Mouse (Mus musculus) layer of hippocampus, adult 18-20 months (tissue): Measurements from ENCODE around the gene Icam4. TPM values are rescaled to one million over a fixed set of nuclear protein-coding genes. Genes with fewer than 3 reads are reported as not detected.

Experiments
- microRNA-seq, 2 experiments: library from miRNA; unstranded; fragments of <30 nt; microRNA quantifications; one replicate each; pipeline ENCODE4 v1.2.0; 2021
- total RNA-seq, 2 experiments: library from RNA; stranded (reverse); gene quantifications; 2 replicates each; pipeline ENCODE4 v1.2.3; 2021

Icam4 gene
- total RNA-seq, 2 experiments from 2014 or later, result 0.97 to 1.2 TPM

Small RNA genes within 50 kb of the gene (microRNA-seq; reads per million reads assigned to microRNA genes)
- 0 to 0.20 reads per million in 2 experiments for gene Mir1900
- gene Mir7082, result 0.39 to 0.49 reads per million in 2 experiments

Other genes with a start within 250 kb of the Icam4 start
- gene Col5a3, start 214.3 kb upstream of the Icam4 start, total RNA-seq, result 1 to 10 TPM; 1.7 to 2.0 TPM
- gene Rdh8, start 210.9 kb upstream of the Icam4 start, total RNA-seq, result not detected
- 10 to 100 TPM; 66.8 to 70.4 TPM for gene A230050P20Rik, start 160.7 kb upstream of the Icam4 start, total RNA-seq
- 10 to 100 TPM in 1 of 2 experiments, 1 to 10 TPM in 1; 9.9 to 10.6 TPM for gene Angptl6, start 149.6 kb upstream of the Icam4 start, total RNA-seq
- 10 to 100 TPM; 24.1 to 25.3 TPM for gene Ppan, start 141.2 kb upstream of the Icam4 start, total RNA-seq
- 100 to 1,000 TPM; 124 to 132 TPM for gene Eif3g, start 130.8 kb upstream of the Icam4 start, total RNA-seq
- 10 to 100 TPM; 32.1 to 34.7 TPM for gene Dnmt1, start 69.5 kb upstream of the Icam4 start, total RNA-seq
- 1 to 10 TPM; 1.6 to 2.1 TPM for gene S1pr2, start 52.6 kb upstream of the Icam4 start, total RNA-seq
- gene Mrpl4, start 26.6 kb upstream of the Icam4 start, total RNA-seq, result 10 to 100 TPM; 61.0 to 61.9 TPM
- 1 to 10 TPM; 2.0 to 2.6 TPM for gene Icam1, start 13.4 kb upstream of the Icam4 start, total RNA-seq
- gene Icam5, start 2.7 kb downstream of the Icam4 start, total RNA-seq, result 100 to 1,000 TPM; 379 to 387 TPM
- not detected for gene Zglp1, start 37.7 kb downstream of the Icam4 start, total RNA-seq
- 1 to 10 TPM; 1.6 to 2.9 TPM for gene Gm49373, start 43.7 kb downstream of the Icam4 start, total RNA-seq
- 10 to 100 TPM; 54.0 to 65.5 TPM for gene Fdx1l, start 44.2 kb downstream of the Icam4 start, total RNA-seq
- 1 to 10 TPM; 2.2 to 2.7 TPM for gene Gm38431, start 62.6 kb downstream of the Icam4 start, total RNA-seq
- gene Raver1, start 62.6 kb downstream of the Icam4 start, total RNA-seq, result 10 to 100 TPM; 32.9 TPM
- gene Tyk2, start 101.9 kb downstream of the Icam4 start, total RNA-seq, result 10 to 100 TPM; 13.5 to 15.3 TPM
- 100 to 1,000 TPM; 163 TPM for gene Cdc37, start 120.6 kb downstream of the Icam4 start, total RNA-seq
- 10 to 100 TPM; 83.4 to 86.6 TPM for gene Pde4a, start 136.3 kb downstream of the Icam4 start, total RNA-seq
- gene Keap1, start 210.0 kb downstream of the Icam4 start, total RNA-seq, result 10 to 100 TPM; 58.3 to 61.5 TPM
- gene S1pr5, start 219.1 kb downstream of the Icam4 start, total RNA-seq, result 10 to 100 TPM; 13.5 to 14.5 TPM
- gene Atg4d, start 235.9 kb downstream of the Icam4 start, total RNA-seq, result 10 to 100 TPM; 43.6 to 50.9 TPM